Mouse (Mus musculus) liver, embryonic 16.5 days (tissue): ENCODE data around the gene Icos. TPM values are rescaled to one million over a fixed set of nuclear protein-coding genes. Genes with fewer than 3 reads are reported as not detected.

Experiments used
- ATAC-seq: fragments of 200-750 bp; cut with Nextera tagmentation; 2 replicates; pipeline ENCODE4 v1.8.0; 2017; ENCODE audit warnings: low read depth, mild to moderate bottlenecking, moderate number of reproducible peaks, moderate library complexity
- H3K27ac ChIP-seq: fragments of 300-500 bp; sonication (generic); 2 replicates; pipeline ENCODE4 v1.5.1; 2014; ENCODE audit warnings: mild to moderate bottlenecking, low read length
- H3K27me3 ChIP-seq: fragments of 300-500 bp; sonication (generic); 2 replicates; pipeline ENCODE4 v1.6.1; 2014; ENCODE audit warnings: low read depth, low read length, mixed read lengths; ENCODE audit not compliant: control insufficient read depth, insufficient read depth
- H3K36me3 ChIP-seq: fragments of 300-500 bp; sonication (generic); 2 replicates; pipeline ENCODE4 v1.6.1; 2014; ENCODE audit warnings: mild to moderate bottlenecking; ENCODE audit not compliant: control insufficient read depth, insufficient read depth
- H3K4me1 ChIP-seq: fragments of 300-500 bp; sonication (generic); 2 replicates; pipeline ENCODE4 v1.6.1; 2014; ENCODE audit warnings: low read depth, low read length, mixed read lengths; ENCODE audit not compliant: control insufficient read depth
- H3K4me2 ChIP-seq: fragments of 300-500 bp; sonication (generic); 2 replicates; pipeline ENCODE4 v1.6.1; 2014; ENCODE audit warnings: low read depth, low read length, mixed read lengths
- H3K4me3 ChIP-seq: fragments of 300-500 bp; sonication (generic); 2 replicates; pipeline ENCODE4 v1.5.1; 2014; ENCODE audit warnings: low read depth, mild to moderate bottlenecking, low read length
- H3K9ac ChIP-seq: fragments of 300-500 bp; sonication (generic); 2 replicates; pipeline ENCODE4 v1.6.1; 2014; ENCODE audit warnings: low read depth, low read length
- H3K9me3 ChIP-seq: fragments of 300-500 bp; sonication (generic); replicated peaks from 2 replicates; pipeline ENCODE4 v1.6.1; 2016; ENCODE audit warnings: low read length; ENCODE audit not compliant: control insufficient read depth
- WGBS: fragments of 180-500 bp; shearing (Covaris S2); extraction: QIAGEN DNeasy Blood & Tissue Kit; methylation state at CpG from one replicate; pipeline ENCODE4 v1.1.7; 2014; ENCODE audit not compliant: insufficient replicate concordance; 5-methylcytosine and 5-hydroxymethylcytosine counted together
- polyA plus RNA-seq: library from polyadenylated mRNA; unstranded; fragments of >200 nt; fragmentation: Nextera tagmentation; extraction: Ambion mirVana; gene quantifications from 2 replicates; pipeline ENCODE4 v1.2.1, GENCODE M21; 2015

Gene Icos
- polyA plus RNA-seq, 1 experiment from 2014 or later = 1.0 TPM

DNA sequence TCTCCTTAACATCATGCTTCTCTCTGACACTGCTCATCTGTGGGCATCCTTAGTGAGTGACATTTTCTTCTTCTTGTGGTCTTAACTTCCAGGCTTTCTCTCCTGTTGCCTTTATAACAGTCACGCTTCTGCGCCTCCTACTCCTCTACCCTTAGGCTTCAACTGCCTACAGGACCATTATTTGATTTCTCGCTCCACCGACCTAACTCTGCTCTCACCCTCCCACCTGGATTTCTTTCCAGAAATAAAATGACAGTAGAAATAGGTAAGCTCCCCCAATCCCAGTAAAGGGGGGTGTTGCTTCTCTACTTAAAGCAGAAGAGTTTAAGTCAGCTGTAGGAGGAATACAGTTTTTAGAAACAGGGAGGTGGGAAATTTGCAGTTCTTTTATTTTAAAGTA lies 62.7 kb downstream of the Icos start:
- no peak overlapping the region for H3K27ac ChIP-seq
- no peak overlapping the region for H3K4me2 ChIP-seq
- no peak overlapping the region for H3K4me3 ChIP-seq
- no peaks in the 10 kb centered on the region for H3K9me3 ChIP-seq
- H3K27me3 ChIP-seq = no peaks in the 10 kb centered on the region
- WGBS = 61% methylated on average over 4 of the region's 4 CpGs
- no peaks in the 10 kb centered on the region for H3K36me3 ChIP-seq
- H3K4me1 ChIP-seq = no peaks in the 10 kb centered on the region
- ATAC-seq = no peak
- no peak overlapping the region for H3K9ac ChIP-seq

DNA sequence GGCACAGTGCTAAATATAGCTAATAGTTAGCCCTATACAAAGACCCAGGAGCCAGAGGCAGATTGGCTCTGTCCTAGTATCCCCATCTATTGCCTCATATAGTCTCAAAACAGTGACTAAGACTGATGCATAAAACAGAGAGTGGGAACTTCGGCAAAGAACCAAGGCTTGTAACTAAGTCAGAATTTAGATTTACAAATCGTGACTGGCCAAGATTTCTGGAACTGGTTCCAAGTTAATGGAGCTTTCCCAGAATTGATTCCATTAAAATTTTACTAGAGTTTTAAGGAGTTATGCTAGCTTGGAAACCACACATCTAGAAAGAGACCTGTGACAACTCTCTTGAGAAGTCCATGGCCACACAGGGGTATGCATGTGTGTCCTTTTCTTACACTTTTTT lies 65.1 kb downstream of the Icos start:
- Histone ChIP-seq H3K4me3 (no peak overlapping the region), H3K27me3 (no peaks in the 10 kb centered on the region), H3K9me3 (no peaks in the 10 kb centered on the region), H3K9ac (no peak overlapping the region), H3K27ac (no peak overlapping the region), H3K4me1 (no peaks in the 10 kb centered on the region), H3K36me3 (no peaks in the 10 kb centered on the region), H3K4me2 (no peak overlapping the region)
- no peak for ATAC-seq
- WGBS = 73% methylated on average over 2 of the region's 2 CpGs

DNA sequence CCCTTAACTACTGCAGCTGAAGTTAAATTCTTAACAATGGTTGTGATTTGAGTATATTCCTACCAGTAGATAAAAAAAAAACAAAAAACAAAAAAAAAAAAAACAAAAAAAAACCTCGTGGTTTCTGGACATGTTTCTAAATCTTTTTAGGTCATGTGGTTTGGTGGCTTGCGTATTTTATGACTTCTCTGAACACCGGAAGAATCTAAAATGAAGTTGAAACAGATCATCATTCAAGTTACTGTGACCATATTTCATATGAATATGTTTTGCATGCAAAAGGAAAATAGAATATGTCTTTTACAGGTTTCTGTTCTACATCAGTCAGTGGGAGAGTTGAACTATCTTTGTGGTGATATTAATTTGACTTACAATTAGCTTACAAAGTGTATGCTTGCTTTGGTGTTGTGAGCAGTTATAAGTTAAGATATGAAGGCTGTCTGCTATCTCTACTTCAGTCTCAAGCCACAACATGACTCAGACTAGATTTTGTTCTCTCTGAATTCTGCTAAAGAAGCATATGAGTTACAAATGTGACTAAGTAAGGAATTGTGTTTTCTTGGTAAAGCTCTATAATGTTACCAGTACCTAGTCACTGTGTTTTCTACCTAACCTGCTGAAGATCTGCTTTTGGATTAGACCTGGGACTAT lies 68.5 kb downstream of the Icos start:
- no peak overlapping the region for H3K27ac ChIP-seq
- H3K4me3 ChIP-seq = no peak overlapping the region
- no peak for ATAC-seq
- H3K36me3 ChIP-seq = no peaks in the 10 kb centered on the region
- H3K4me2 ChIP-seq = no peak overlapping the region
- H3K9ac ChIP-seq = no peak overlapping the region
- no peaks in the 10 kb centered on the region for H3K27me3 ChIP-seq
- 50% methylated on average over 3 of the region's 3 CpGs for WGBS
- no peaks in the 10 kb centered on the region for H3K4me1 ChIP-seq
- no peaks in the 10 kb centered on the region for H3K9me3 ChIP-seq

DNA sequence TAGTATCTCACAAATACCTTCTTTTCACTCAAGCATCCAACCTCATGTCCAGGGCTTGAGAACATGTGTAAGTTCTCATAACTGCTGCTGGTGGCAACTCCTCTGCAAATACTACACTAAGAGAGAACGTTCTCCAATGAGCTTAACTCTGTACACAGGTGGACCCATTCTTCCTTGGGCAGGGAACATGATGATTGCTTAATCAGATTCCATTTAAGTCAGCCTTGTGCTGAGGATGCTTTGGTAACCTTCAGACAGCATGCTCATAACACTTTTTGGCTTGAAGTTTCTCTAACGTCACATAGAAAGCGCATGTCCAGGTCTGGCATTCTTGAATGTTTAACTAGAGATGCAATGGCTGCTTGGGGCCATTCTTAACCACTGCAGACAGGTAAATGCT lies 69.6 kb downstream of the Icos start:
- H3K27me3 ChIP-seq = no peaks in the 10 kb centered on the region
- H3K4me1 ChIP-seq = no peaks in the 10 kb centered on the region
- H3K4me3 ChIP-seq = no peak overlapping the region
- H3K4me2 ChIP-seq = no peak overlapping the region
- H3K9ac ChIP-seq = no peak overlapping the region
- 69% methylated on average over 3 of the region's 3 CpGs for WGBS
- no peak for ATAC-seq
- H3K36me3 ChIP-seq = no peaks in the 10 kb centered on the region
- no peak overlapping the region for H3K27ac ChIP-seq
- no peaks in the 10 kb centered on the region for H3K9me3 ChIP-seq

Other genes with a start within 250 kb of the Icos start
- gene Ctla4, start 90.9 kb upstream of the Icos start, polyA plus RNA-seq = not detected in 2 replicates